21 mouse cellular contexts compared by ENCODE assay signal in genomic region chr3:54559527-54559926, GRCm38 (mm10).
DNase-seq lines count a peak whose midpoint lies in the region; ATAC-seq lines count a peak whose summit lies in the region.
"Had no signal": no experiment of that assay in that cellular context is flagged by ENCODE, and none has a peak within 500 bp of the region (broad histone marks: within the 10 kb centered on the region; RNA-seq: fewer than 3 reads in every experiment).

No protein-coding gene starts in this region.

- H3K27ac ChIP-seq in heart, embryonic 10.5 days: peak overlapping the region; percentile 62
- H3K27ac ChIP-seq in lung, embryonic 16.5 days (ENCODE audit: low read length): peak overlapping the region; percentile 3; the same call in 1 of the 2 replicates
- peak overlapping the region; percentile 88 for H3K27ac ChIP-seq in heart, embryonic 15.5 days
- H3K27ac ChIP-seq in limb, embryonic 15.5 days: peak overlapping the region; percentile 86
- H3K27ac ChIP-seq: forebrain, embryonic 13.5 days; hindbrain, embryonic 13.5 days; liver, embryonic 14.5 days; midbrain, embryonic 10.5 days; neural tube, embryonic 13.5 days; stomach, postnatal 0 days had no signal

- no peak for ATAC-seq in lung, embryonic 16.5 days (ENCODE audit: low read depth)
- no peak for ATAC-seq in heart, embryonic 15.5 days (replicated peaks; ENCODE audit: insufficient number of reproducible peaks, insufficient read depth, low FRiP score, low read depth)
- ATAC-seq in limb, embryonic 15.5 days (ENCODE audit: insufficient number of reproducible peaks, low FRiP score, low TSS enrichment, low read depth): no peak
- ATAC-seq: forebrain, embryonic 13.5 days had no signal

- H3K9ac ChIP-seq in lung, embryonic 16.5 days (ENCODE audit: low read length): no peak overlapping the region
- H3K9ac ChIP-seq in heart, embryonic 15.5 days: no peak overlapping the region
- no peak overlapping the region for H3K9ac ChIP-seq in limb, embryonic 15.5 days
- H3K9ac ChIP-seq: forebrain, embryonic 13.5 days; hindbrain, embryonic 13.5 days; liver, embryonic 14.5 days; neural tube, embryonic 13.5 days had no signal

- H3K9me3 ChIP-seq in heart, embryonic 10.5 days: no peaks in the 10 kb centered on the region
- H3K9me3 ChIP-seq in lung, embryonic 16.5 days (ENCODE audit: control insufficient read depth, low read length): peaks cover 4% of the 10 kb centered on the region
- no peaks in the 10 kb centered on the region for H3K9me3 ChIP-seq in heart, embryonic 15.5 days (replicated peaks)
- peaks cover 6% of the 10 kb centered on the region; the same call in 1 of the 2 replicates for H3K9me3 ChIP-seq in limb, embryonic 15.5 days
- H3K9me3 ChIP-seq: forebrain, embryonic 13.5 days; hindbrain, embryonic 13.5 days; midbrain, embryonic 10.5 days; neural tube, embryonic 13.5 days had no signal

- H3K4me1 ChIP-seq in heart, embryonic 10.5 days: no peaks in the 10 kb centered on the region
- no peaks in the 10 kb centered on the region for H3K4me1 ChIP-seq in lung, embryonic 16.5 days (replicated peaks; ENCODE audit: control insufficient read depth, insufficient read depth, low read length)
- H3K4me1 ChIP-seq in heart, embryonic 15.5 days (replicated peaks): peaks cover 6% of the 10 kb centered on the region
- H3K4me1 ChIP-seq in limb, embryonic 15.5 days: peaks cover 15% of the 10 kb centered on the region
- H3K4me1 ChIP-seq: forebrain, embryonic 13.5 days; hindbrain, embryonic 13.5 days; midbrain, embryonic 10.5 days; neural tube, embryonic 13.5 days had no signal

- no peak overlapping the region for H3K4me3 ChIP-seq in heart, embryonic 10.5 days
- H3K4me3 ChIP-seq in lung, embryonic 16.5 days (ENCODE audit: low read length): no peak overlapping the region
- no peak overlapping the region for H3K4me3 ChIP-seq in heart, embryonic 15.5 days
- H3K4me3 ChIP-seq in limb, embryonic 15.5 days: no peak overlapping the region
- H3K4me3 ChIP-seq: forebrain, embryonic 13.5 days; hindbrain, embryonic 13.5 days; midbrain, embryonic 10.5 days; neural tube, embryonic 13.5 days had no signal

- no peak for DNase-seq in heart, embryonic 10.5 days (ENCODE audit: low spot score)
- no peak for DNase-seq in heart, postnatal 36 days
- no peak for DNase-seq in lung, postnatal 4 days
- no peak for DNase-seq in left cerebral cortex, adult 18-20 months (ENCODE audit: low spot score in 2 of 2)
- DNase-seq in right cerebral cortex, postnatal 4 days: no peak
- DNase-seq: adrenal gland, postnatal 10 days; cerebellum, adult 11-12 months; cerebellum, postnatal 36 days; kidney, postnatal 36 days; lung, postnatal 36 days; right cerebral cortex, postnatal 25 days; thymus, postnatal 14 days had no signal

- intact Hi-C loops in heart, postnatal 36 days (cut with DNase I): no loop called here

- H3K4me2 ChIP-seq in lung, embryonic 16.5 days (ENCODE audit: low read depth, low read length): no peak overlapping the region
- no peak overlapping the region for H3K4me2 ChIP-seq in heart, embryonic 15.5 days
- no peak overlapping the region for H3K4me2 ChIP-seq in limb, embryonic 15.5 days
- H3K4me2 ChIP-seq: forebrain, embryonic 13.5 days; hindbrain, embryonic 13.5 days; neural tube, embryonic 13.5 days had no signal

- H3K27me3 ChIP-seq in heart, embryonic 10.5 days (ENCODE audit: insufficient read depth, poor library complexity, severe bottlenecking): no peaks in the 10 kb centered on the region
- H3K27me3 ChIP-seq in lung, embryonic 16.5 days (ENCODE audit: control insufficient read depth, insufficient read depth, low read depth, low read length): no peaks in the 10 kb centered on the region
- no peaks in the 10 kb centered on the region for H3K27me3 ChIP-seq in heart, embryonic 15.5 days
- no peaks in the 10 kb centered on the region for H3K27me3 ChIP-seq in limb, embryonic 15.5 days
- H3K27me3 ChIP-seq: forebrain, embryonic 13.5 days; hindbrain, embryonic 13.5 days; neural tube, embryonic 13.5 days had no signal

- WGBS in heart, embryonic 10.5 days: 76% methylated on average over 2 of the region's 2 CpGs
- WGBS in lung, embryonic 16.5 days: 70% methylated on average over 2 of the region's 2 CpGs
- 64% methylated on average over 2 of the region's 2 CpGs for WGBS in heart, embryonic 15.5 days
- 68% methylated on average over 2 of the region's 2 CpGs for WGBS in limb, embryonic 15.5 days

- no peaks in the 10 kb centered on the region for H3K36me3 ChIP-seq in heart, embryonic 10.5 days
- H3K36me3 ChIP-seq in lung, embryonic 16.5 days (ENCODE audit: control insufficient read depth, insufficient read depth, low read length): no peaks in the 10 kb centered on the region
- no peaks in the 10 kb centered on the region for H3K36me3 ChIP-seq in heart, embryonic 15.5 days
- no peaks in the 10 kb centered on the region for H3K36me3 ChIP-seq in limb, embryonic 15.5 days
- H3K36me3 ChIP-seq: hindbrain, embryonic 13.5 days; midbrain, embryonic 10.5 days; neural tube, embryonic 13.5 days had no signal

Comparison
In these comparisons a context has a peak if more than half of its experiments do, and no peak if none do; other contexts are left out.
1. H3K27ac ChIP-seq: peak in every context shown above with its lines; median percentile 88 in heart, embryonic 15.5 days; 86 in limb, embryonic 15.5 days; 62 in heart, embryonic 10.5 days; 3 in lung, embryonic 16.5 days.